Mouse (Mus musculus): ENCODE results near the gene Gm5767.

The Gm5767 gene

GRCm38 (mm10) chr16:8670041-8671035, 10.2 kb upstream of the Gm5767 start:
- DNase-seq: peak; percentile 92

- DNase-seq: peak; percentile 100
These were observed 8.8 kb upstream of the Gm5767 start, which contains the start of gene Carhsp1 for GRCm38 (mm10) chr16:8671551-8672349. Gene Carhsp1 (minus strand): TSS chr16:8672155.

- no peak for DNase-seq
These were observed 8.3 kb upstream of the Gm5767 start for GRCm38 (mm10) chr16:8672350-8672687.

- DNase-seq: no peak
These were observed 7.8 kb upstream of the Gm5767 start for GRCm38 (mm10) chr16:8672811-8673210.

- no peak for DNase-seq
These were observed 7.2 kb upstream of the Gm5767 start for GRCm38 (mm10) chr16:8673343-8673742.

- DNase-seq: peak; percentile 94
These were observed 6.4 kb upstream of the Gm5767 start for GRCm38 (mm10) chr16:8674165-8674564.

- DNase-seq: no peak
These were observed 5.0 kb upstream of the Gm5767 start for GRCm38 (mm10) chr16:8675559-8675958.

- DNase-seq: no peak
These were observed 4.3 kb upstream of the Gm5767 start for GRCm38 (mm10) chr16:8676228-8676627.

GRCm38 (mm10) chr16:8676800-8677199, 3.8 kb upstream of the Gm5767 start:
- no peak for DNase-seq

GRCm38 (mm10) chr16:8678035-8678434, 2.5 kb upstream of the Gm5767 start:
- DNase-seq: no peak

- DNase-seq: no peak
These were observed 1.9 kb upstream of the Gm5767 start for GRCm38 (mm10) chr16:8678676-8679075.

- DNase-seq: no peak
These were observed 790 bp upstream of the Gm5767 start for GRCm38 (mm10) chr16:8679780-8680179.

GRCm38 (mm10) chr16:8685087-8685486, 4.5 kb downstream of the Gm5767 start:
- DNase-seq: peak; percentile 84

GRCm38 (mm10) chr16:8686121-8686870, 5.7 kb downstream of the Gm5767 start:
- peak; percentile 95 for DNase-seq

GRCm38 (mm10) chr16:8686871-8687535, 6.4 kb downstream of the Gm5767 start:
- peak; percentile 93 for DNase-seq

GRCm38 (mm10) chr16:8687559-8688112, 7.1 kb downstream of the Gm5767 start:
- no peak for DNase-seq

GRCm38 (mm10) chr16:8689979-8690656, 9.5 kb downstream of the Gm5767 start:
- no peak for DNase-seq

GRCm38 (mm10) chr16:8691206-8691605, 10.6 kb downstream of the Gm5767 start:
- DNase-seq: no peak

GRCm38 (mm10) chr16:8699556-8699955, 19.0 kb downstream of the Gm5767 start:
- no peak for DNase-seq

- DNase-seq: no peak
These were observed 20.0 kb downstream of the Gm5767 start for GRCm38 (mm10) chr16:8700586-8700985.

- no peak for DNase-seq
These were observed 31.4 kb downstream of the Gm5767 start for GRCm38 (mm10) chr16:8711998-8712397.
